In the genomic region with DNA sequence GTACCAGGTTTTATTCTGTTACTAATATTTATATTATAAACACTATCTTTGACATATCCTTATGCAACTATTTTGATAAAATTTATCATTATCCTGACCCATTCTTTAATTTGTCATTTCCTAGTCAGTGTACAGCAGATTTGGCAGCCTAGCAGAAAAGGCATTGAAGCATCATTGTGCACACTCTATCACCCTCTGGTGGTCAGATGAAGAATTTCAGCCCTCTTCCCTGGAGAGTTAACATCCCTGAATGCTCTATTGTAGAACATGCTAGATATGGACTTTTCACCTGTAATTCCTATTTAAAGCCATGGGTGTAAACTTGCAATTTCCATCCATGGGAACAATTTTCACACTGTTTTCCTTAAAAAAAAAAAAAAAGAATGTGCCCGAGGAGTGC, we compare ENCODE assay signal across 8 mouse cellular contexts.
DNase-seq lines count a peak whose midpoint lies in the region; ATAC-seq and TF ChIP-seq lines count a peak whose summit lies in the region.

No protein-coding gene starts in this region.

- WGBS in midbrain, embryonic 15.5 days: 78% methylated on average over 1 of the region's 1 CpGs

- H3K27ac ChIP-seq in midbrain, embryonic 15.5 days: no peak overlapping the region

- peak; percentile 82 for TF ChIP-seq CTCF in G1E (IDR thresholded peaks at IDR 0.05; ENCODE audit: low read depth, low read length)

- ATAC-seq in G1E (ENCODE audit: extremely low read depth, insufficient number of reproducible peaks, low FRiP score, poor library complexity, severe bottlenecking): peak; percentile 49
- ATAC-seq in granulocyte monocyte progenitor cell, adult 5-6 weeks (replicated peaks; ENCODE audit: poor library complexity, severe bottlenecking): peak; percentile 82
- 0 out of 2 replicates have a peak, but pooled peaks have one; percentile 67 for ATAC-seq in midbrain, embryonic 15.5 days (replicated peaks)

- intact Hi-C loops in heart, postnatal 10 days (cut with DNase I): loop anchor here (5.0 kb wide), 1 partner anchor 417 kb away; no protein-coding TSS in a partner anchor
- intact Hi-C loops in heart, postnatal 25 days (cut with DNase I): loop anchor here (1.0 to 5.0 kb wide), 2 partner anchors 417 to 657 kb away; no protein-coding TSS in a partner anchor

- DNase-seq in heart, postnatal 10 days: peak; percentile 50 to 67
- no peak for DNase-seq in heart, postnatal 25 days (ENCODE audit: low spot score)
- peak; percentile 5 for DNase-seq in G1E (ENCODE audit: low spot score)
- peak; percentile 54 for DNase-seq in cerebellum, adult 9-11 months
- peak; percentile 47 for DNase-seq in left cerebral cortex, adult 11 months (ENCODE audit: low spot score)
- DNase-seq in spleen, adult 12 weeks (ENCODE audit: low spot score): no peak

- H3K27me3 ChIP-seq in G1E (ENCODE audit: insufficient read depth, low read length): 0 out of 2 replicates have a peak, but pooled peaks cover 3% of the 10 kb centered on the region
- no peaks in the 10 kb centered on the region for H3K27me3 ChIP-seq in midbrain, embryonic 15.5 days (replicated peaks)

- no peak overlapping the region for H3K4me3 ChIP-seq in G1E (ENCODE audit: low read depth, low read length)
- H3K4me3 ChIP-seq in midbrain, embryonic 15.5 days: no peak overlapping the region

- no peaks in the 10 kb centered on the region for H3K4me1 ChIP-seq in G1E (ENCODE audit: insufficient read depth, low read depth, low read length)
- peaks cover 5% of the 10 kb centered on the region; the same call in 1 of the 2 replicates for H3K4me1 ChIP-seq in midbrain, embryonic 15.5 days

- no peak overlapping the region for H3K4me2 ChIP-seq in midbrain, embryonic 15.5 days

- H3K36me3 ChIP-seq in G1E (replicated peaks): no peaks in the 10 kb centered on the region
- no peaks in the 10 kb centered on the region for H3K36me3 ChIP-seq in midbrain, embryonic 15.5 days (replicated peaks)

- no peaks in the 10 kb centered on the region for H3K9me3 ChIP-seq in G1E (replicated peaks)
- H3K9me3 ChIP-seq in midbrain, embryonic 15.5 days: no peaks in the 10 kb centered on the region

- H3K9ac ChIP-seq in midbrain, embryonic 15.5 days: no peak overlapping the region

Comparison
In these comparisons a context has a peak if more than half of its experiments do, and no peak if none do; other contexts are left out.
1. DNase-seq: peak in heart, postnatal 10 days (2 of 2), G1E (single experiment), cerebellum, adult 9-11 months (single experiment) and left cerebral cortex, adult 11 months (single experiment); none in heart, postnatal 25 days (single experiment) and spleen, adult 12 weeks (single experiment).
2. Peak in every context shown above with its lines, with median percentiles within 50 percentile points of each other: ATAC-seq.